ENCODE assay signal across 12 mouse cellular contexts in genomic region chr2:125067894-125068293, GRCm38 (mm10). TPM values are rescaled to one million over a fixed set of nuclear protein-coding genes. Genes with fewer than 3 reads are reported as not detected.
A peak's percentile ranks its signal among the peaks of the same experiment; 100 is the strongest.
DNase-seq lines count a peak whose midpoint lies in the region; ATAC-seq lines count a peak whose summit lies in the region.
"Had no signal": no experiment of that assay in that cellular context is flagged by ENCODE, and none has a peak within 500 bp of the region (broad histone marks: within the 10 kb centered on the region; RNA-seq: fewer than 3 reads in every experiment).

Gene Slc24a5, plus strand, starts transcription at chr2:125068124.

- no peaks in the 10 kb centered on the region for H3K9me3 ChIP-seq in liver, embryonic 12.5 days (replicated peaks)
- H3K9me3 ChIP-seq: forebrain, embryonic 12.5 days had no signal

- 34% methylated on average over 10 of the region's 10 CpGs for WGBS in liver, embryonic 12.5 days (ENCODE audit: insufficient replicate concordance)

- peak; percentile 30 to 42 for DNase-seq in kidney, postnatal 4 days
- DNase-seq in kidney, postnatal 25 days: no peak
- peak; percentile 56 for DNase-seq in MEL-GATA-1-ER (ENCODE audit: extremely low read depth, low read depth)
- peak; percentile 21 for DNase-seq in heart, adult 8-10 months (ENCODE audit: low spot score)
- no peak for DNase-seq in adrenal gland, postnatal 14 days
- no peak for DNase-seq in right cerebral cortex, postnatal 25 days
- DNase-seq: adrenal gland, postnatal 10 days; cerebellum, postnatal 36 days had no signal

- H3K9ac ChIP-seq in liver, embryonic 12.5 days: no peak within 1 kb of the TSS
- H3K9ac ChIP-seq: forebrain, embryonic 12.5 days had no signal

- H3K36me3 ChIP-seq in liver, embryonic 12.5 days: no peaks in the 10 kb centered on the region
- H3K36me3 ChIP-seq: forebrain, embryonic 12.5 days had no signal

- no peaks in the 10 kb centered on the region for H3K27me3 ChIP-seq in liver, embryonic 12.5 days (replicated peaks)
- H3K27me3 ChIP-seq: forebrain, embryonic 12.5 days had no signal

- peak within 1 kb of the TSS; percentile 15; the same call in 1 of the 2 replicates for H3K4me2 ChIP-seq in liver, embryonic 12.5 days
- H3K4me2 ChIP-seq: forebrain, embryonic 12.5 days had no signal

- peak; percentile 70 for ATAC-seq in liver, embryonic 12.5 days
- no peak for ATAC-seq in monocyte, adult 5-6 weeks (replicated peaks; ENCODE audit: insufficient number of reproducible peaks, low FRiP score, low TSS enrichment, poor library complexity, severe bottlenecking)

- no peak within 1 kb of the TSS for H3K4me3 ChIP-seq in liver, embryonic 12.5 days
- H3K4me3 ChIP-seq: forebrain, embryonic 12.5 days; left cerebral cortex, adult 2 months had no signal

- H3K4me1 ChIP-seq in liver, embryonic 12.5 days: peaks cover 10% of the 10 kb centered on the region
- H3K4me1 ChIP-seq: forebrain, embryonic 12.5 days had no signal

- H3K27ac ChIP-seq in liver, embryonic 12.5 days: no peak within 1 kb of the TSS
- H3K27ac ChIP-seq: forebrain, embryonic 12.5 days; left cerebral cortex, adult 2 months had no signal

RNA-seq across cellular contexts. Expression of gene Slc24a5, which starts in this region (rescaled TPM):
- total RNA-seq in heart, adult 8-10 months (2022): 1 to 10 TPM in 1 of 4 experiments, under 1 TPM in 3; 0.30 to 1.0 (median 0.52) TPM
- polyA plus RNA-seq in liver, embryonic 12.5 days (2016; fragmentation: Nextera tagmentation; extraction: Ambion mirVana): 10.5 and 12.5 TPM in 2 replicates
- 0.19 TPM in 1 of 2 replicates, not detected in the other for total RNA-seq in adrenal gland, postnatal 14 days (2021)
- 0.49 to 0.86 TPM in 2 of 3 replicates, not detected in the other for total RNA-seq in monocyte, adult 5-6 weeks (2017)

Comparison
In these comparisons a context has a peak if more than half of its experiments do, and no peak if none do; other contexts are left out.
1. DNase-seq: peak in kidney, postnatal 4 days (2 of 2), MEL-GATA-1-ER (single experiment) and heart, adult 8-10 months (single experiment); none in kidney, postnatal 25 days (0 of 2), adrenal gland, postnatal 14 days (single experiment) and right cerebral cortex, postnatal 25 days (single experiment).